Mouse (Mus musculus) hindbrain, postnatal 0 days (tissue): ENCODE measurements at regions not wholly inside any gene's neighbourhood (a gene's known extent, or its start where the extent isn't known, plus 50 kb on each side); places are given as distances from the start of the nearest gene placed in this dataset.

Experiments
- ATAC-seq: fragments of 200-750 bp; cut with Nextera tagmentation; 2 replicates; pipeline ENCODE4 v1.8.0; 2017; ENCODE audit warnings: mild to moderate bottlenecking, moderate TSS enrichment, moderate library complexity
- DNase-seq: peaks from one replicate; pipeline ENCODE4 v3.0.0-alpha.2; 2015; ENCODE audit warnings: low spot score
- H3K27ac ChIP-seq: fragments of 300-500 bp; sonication (generic); 2 replicates; pipeline ENCODE4 v1.5.1; 2014; ENCODE audit warnings: mild to moderate bottlenecking
- H3K27me3 ChIP-seq: fragments of 300-500 bp; sonication (generic); 2 replicates; pipeline ENCODE4 v1.6.1; 2014; ENCODE audit warnings: low read length, mixed read lengths; ENCODE audit not compliant: insufficient read depth
- H3K36me3 ChIP-seq: fragments of 300-500 bp; sonication (generic); 2 replicates; pipeline ENCODE4 v1.6.1; 2014; ENCODE audit warnings: low read length, mixed read lengths; ENCODE audit not compliant: insufficient read depth
- H3K4me1 ChIP-seq: fragments of 300-500 bp; sonication (generic); 2 replicates; pipeline ENCODE4 v1.6.1; 2014; ENCODE audit warnings: antibody characterized with exemption, low read length, mixed read lengths; ENCODE audit not compliant: insufficient read depth
- H3K4me2 ChIP-seq: fragments of 300-500 bp; sonication (generic); 2 replicates; pipeline ENCODE4 v1.6.1; 2014; ENCODE audit warnings: low read depth, mild to moderate bottlenecking, low read length, moderate library complexity, mixed read lengths
- H3K4me3 ChIP-seq: fragments of 300-500 bp; sonication (generic); 2 replicates; pipeline ENCODE4 v1.5.1; 2014; ENCODE audit warnings: low read length
- H3K9ac ChIP-seq: fragments of 300-500 bp; sonication (generic); replicated peaks from 2 replicates; pipeline ENCODE4 v1.6.1; 2014; ENCODE audit warnings: mild to moderate bottlenecking, low read length, moderate library complexity, mixed read lengths
- H3K9me3 ChIP-seq: fragments of 300-500 bp; sonication (generic); 2 replicates; pipeline ENCODE4 v1.6.1; 2016; ENCODE audit warnings: low read length, mixed read lengths
- CTCF ChIP-seq: IDR thresholded peaks from 2 replicates; pipeline ENCODE4 v1.5.1; 2016; ENCODE audit warnings: antibody characterized with exemption, control low read depth, low read depth
- WGBS: fragments of 180-500 bp; shearing (Covaris S2); extraction: QIAGEN DNeasy Blood & Tissue Kit; methylation state at CpG from one replicate; pipeline ENCODE4 v1.1.7; 2014; 5-methylcytosine and 5-hydroxymethylcytosine counted together

DNA sequence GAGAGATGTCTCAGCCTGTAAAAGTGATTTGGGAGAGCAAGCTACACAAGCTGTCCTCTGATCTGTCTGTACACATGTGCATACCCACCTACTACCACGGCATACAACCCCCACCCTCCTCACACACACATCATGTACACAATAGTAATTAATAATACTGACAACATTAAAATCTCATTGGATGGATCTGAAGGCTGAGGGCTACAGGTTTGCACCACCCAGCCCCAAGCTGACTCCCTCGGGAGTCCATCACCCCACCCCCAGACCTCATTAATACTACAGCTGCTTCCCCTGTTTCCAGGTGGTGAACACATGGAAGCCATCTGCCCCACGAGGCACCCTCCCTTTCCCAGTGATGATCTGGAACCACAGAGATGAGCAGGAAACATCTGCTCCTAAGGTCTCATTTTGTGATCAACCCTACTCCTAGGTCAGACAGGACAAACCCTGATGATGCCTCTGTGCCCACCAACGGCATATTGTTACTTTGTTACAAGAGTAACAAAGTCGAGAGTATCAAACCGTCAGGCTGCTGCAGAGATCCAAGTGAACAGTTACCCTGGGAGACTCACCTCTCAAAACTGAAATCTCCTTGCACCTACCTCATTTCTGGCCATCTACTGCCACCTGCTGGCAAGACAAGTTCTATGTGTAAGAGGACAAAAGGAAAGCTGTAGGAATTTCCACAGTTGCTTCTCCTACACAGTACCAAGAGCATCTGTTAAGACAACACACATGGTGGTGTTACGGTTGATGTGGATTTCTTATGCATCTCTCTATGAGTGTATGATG, 131.6 kb downstream of the Tfcp2l1 start:
- H3K27ac ChIP-seq, result no peak overlapping the region
- H3K4me3 ChIP-seq, result no peak overlapping the region
- TF ChIP-seq CTCF, result peak; percentile 91
- ATAC-seq, result peak; percentile 87
- no peaks in the 10 kb centered on the region for H3K27me3 ChIP-seq
- no peaks in the 10 kb centered on the region for H3K4me1 ChIP-seq
- H3K36me3 ChIP-seq, result no peaks in the 10 kb centered on the region
- no peak overlapping the region for H3K9ac ChIP-seq
- 23% methylated on average over 7 of the region's 7 CpGs for WGBS
- no peaks in the 10 kb centered on the region for H3K9me3 ChIP-seq
- no peak overlapping the region for H3K4me2 ChIP-seq
- peak; percentile 93 for DNase-seq

DNA sequence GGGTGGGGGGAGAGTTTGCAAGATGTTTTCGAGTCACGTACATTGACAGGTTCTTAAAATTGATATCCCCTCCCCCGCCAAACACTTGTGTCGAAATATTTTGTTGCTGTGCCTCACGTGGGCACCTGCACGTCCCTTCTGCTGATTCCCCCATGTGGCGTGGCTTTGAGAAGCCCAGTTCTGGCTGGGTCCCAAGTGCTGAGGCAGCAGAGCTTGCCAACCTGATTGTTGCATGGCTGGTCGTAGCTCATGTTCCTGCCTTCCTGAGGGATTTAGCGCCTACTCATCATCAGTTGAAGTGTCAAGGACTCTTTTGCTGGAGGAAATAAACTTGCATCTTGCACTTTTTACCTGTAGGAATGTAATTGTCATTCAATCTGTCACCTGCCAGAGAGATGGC, 137.8 kb downstream of the Tfcp2l1 start:
- Histone ChIP-seq H3K36me3 (no peaks in the 10 kb centered on the region), H3K4me2 (no peak overlapping the region), H3K27ac (no peak overlapping the region), H3K9me3 (no peaks in the 10 kb centered on the region), H3K27me3 (no peaks in the 10 kb centered on the region), H3K4me1 (no peaks in the 10 kb centered on the region), H3K9ac (no peak overlapping the region), H3K4me3 (no peak overlapping the region)
- ATAC-seq (no peak), DNase-seq (peak; percentile 48)
- 58% methylated on average over 9 of the region's 9 CpGs for WGBS
- no peak for TF ChIP-seq CTCF

DNA sequence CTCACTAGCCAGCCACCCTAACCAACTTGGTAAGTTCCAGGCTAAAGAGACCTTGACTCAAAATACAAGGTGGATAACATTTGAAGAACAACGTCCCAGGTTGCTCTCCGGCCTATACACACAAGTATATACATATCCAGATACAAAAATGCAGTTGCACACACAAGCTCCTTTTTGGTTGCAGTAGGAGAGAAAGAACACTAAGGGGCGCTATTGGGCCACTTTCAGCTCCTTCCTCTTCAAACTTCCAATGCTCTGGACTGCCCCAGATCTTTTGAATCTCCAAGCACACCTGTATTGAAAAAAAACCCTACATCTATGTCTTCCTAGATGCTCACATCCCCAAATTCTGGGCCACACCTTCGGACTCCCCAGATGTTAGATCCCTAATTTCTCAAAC, 141.1 kb downstream of the Tfcp2l1 start:
- no peak overlapping the region for H3K4me2 ChIP-seq
- no peaks in the 10 kb centered on the region for H3K4me1 ChIP-seq
- peak; percentile 82 for DNase-seq
- no peak overlapping the region for H3K9ac ChIP-seq
- no peak overlapping the region for H3K27ac ChIP-seq
- H3K27me3 ChIP-seq, result no peaks in the 10 kb centered on the region
- no peak overlapping the region for H3K4me3 ChIP-seq
- H3K9me3 ChIP-seq, result no peaks in the 10 kb centered on the region
- TF ChIP-seq CTCF, result peak; percentile 83
- 29% methylated on average over 4 of the region's 4 CpGs for WGBS
- no peaks in the 10 kb centered on the region for H3K36me3 ChIP-seq
- peak; percentile 34 for ATAC-seq

DNA sequence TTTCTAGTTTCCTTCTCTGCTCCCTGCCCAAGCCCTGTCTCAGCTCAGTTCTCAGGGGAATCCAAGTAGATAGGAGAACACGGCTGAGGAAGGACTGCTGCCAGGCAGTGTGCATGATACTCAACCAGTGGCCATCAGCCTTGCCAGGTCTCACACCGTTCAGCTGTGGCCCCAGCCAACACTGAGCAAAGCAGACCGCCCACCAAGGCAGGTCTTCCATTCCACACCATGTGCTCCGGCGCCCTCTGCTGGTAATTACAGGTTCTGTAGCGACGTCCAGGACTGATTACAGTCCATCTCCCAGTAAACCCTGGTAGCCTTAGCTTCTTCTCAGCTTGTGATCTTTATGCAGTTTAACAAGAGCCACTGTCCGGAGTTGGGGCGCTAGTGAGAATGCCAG, 144.5 kb downstream of the Tfcp2l1 start:
- DNase-seq (peak; percentile 68), ATAC-seq (peak; percentile 6; the same call in 1 of the 2 replicates)
- H3K27ac ChIP-seq, result no peak overlapping the region
- H3K4me3 ChIP-seq, result no peak overlapping the region
- peaks cover 6% of the 10 kb centered on the region; the same call in 1 of the 2 replicates for H3K4me1 ChIP-seq
- no peak overlapping the region for H3K9ac ChIP-seq
- no peak overlapping the region for H3K4me2 ChIP-seq
- 12% methylated on average over 9 of the region's 9 CpGs for WGBS
- peak; percentile 77 for TF ChIP-seq CTCF
- H3K9me3 ChIP-seq, result no peaks in the 10 kb centered on the region
- H3K36me3 ChIP-seq, result no peaks in the 10 kb centered on the region
- H3K27me3 ChIP-seq, result no peaks in the 10 kb centered on the region

DNA sequence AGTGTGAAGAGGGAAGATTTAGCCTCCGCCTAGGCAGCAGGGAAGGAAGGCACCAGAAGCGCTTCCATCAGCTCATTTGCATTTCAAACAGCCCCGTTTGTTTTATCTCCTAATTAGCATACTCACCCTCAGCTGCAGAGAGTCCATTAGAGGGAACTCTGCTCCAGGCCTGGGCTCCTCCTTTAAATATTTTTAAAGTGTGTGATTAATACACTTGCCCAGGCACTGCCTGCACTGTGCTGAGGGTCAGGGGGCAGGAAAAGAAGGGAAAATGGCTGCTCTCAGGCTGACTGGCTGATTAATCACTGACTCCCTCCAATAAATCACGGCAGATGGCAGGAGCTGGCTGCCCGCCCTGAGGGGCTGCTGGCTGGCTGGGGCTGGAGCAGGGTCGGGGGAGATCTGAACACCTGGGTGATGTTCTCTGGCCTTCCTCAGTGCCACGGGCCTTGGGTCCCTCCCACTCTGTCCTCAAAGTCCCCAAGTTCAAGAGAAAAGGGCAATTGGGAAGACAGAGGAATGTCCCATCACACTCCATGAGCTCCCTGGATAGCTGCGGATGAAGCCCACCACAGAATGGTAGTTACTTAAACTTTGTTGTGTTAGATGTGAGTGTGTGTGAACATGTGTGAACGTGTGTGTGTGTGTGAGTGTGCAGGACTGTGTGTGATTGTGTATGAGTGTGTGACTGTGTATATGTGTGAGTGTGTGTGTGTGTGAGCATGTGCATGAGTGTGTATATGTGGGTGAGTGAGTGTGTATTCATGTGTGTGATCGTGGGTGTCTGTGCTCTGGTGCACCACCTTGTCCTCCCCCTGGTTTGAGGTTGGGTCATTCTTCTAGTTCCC, 149.1 kb downstream of the Tfcp2l1 start:
- H3K27me3 ChIP-seq, result no peaks in the 10 kb centered on the region
- TF ChIP-seq CTCF, result no peak
- DNase-seq (peak; percentile 62), ATAC-seq (peak; percentile 68)
- H3K9ac ChIP-seq, result 0 out of 2 replicates have a peak overlapping the region, but pooled peaks have one; percentile 21
- no peaks in the 10 kb centered on the region for H3K9me3 ChIP-seq
- WGBS, result 25% methylated on average over 10 of the region's 10 CpGs
- H3K27ac ChIP-seq, result peak overlapping the region; percentile 32; the same call in 1 of the 2 replicates
- no peak overlapping the region for H3K4me3 ChIP-seq
- no peaks in the 10 kb centered on the region for H3K36me3 ChIP-seq
- no peak overlapping the region for H3K4me2 ChIP-seq
- H3K4me1 ChIP-seq, result peaks cover 6% of the 10 kb centered on the region; the same call in 1 of the 2 replicates
